Mouse (Mus musculus) E14TG2a.4 (cell line): Measurements from ENCODE around the gene Sh3bp4.

Experiments
- CTCF ChIP-seq: conservative IDR thresholded peaks from 2 replicates; pipeline ENCODE4 v1.5.1; 2014; ENCODE audit warnings: low read length
- NANOG ChIP-seq: IDR thresholded peaks from 2 replicates; pipeline ENCODE4 v1.6.1; 2014; ENCODE audit warnings: borderline replicate concordance, low read length, mixed read lengths
- POU5F1 ChIP-seq: IDR thresholded peaks from 2 replicates; pipeline ENCODE4 v1.6.1; 2014; ENCODE audit warnings: low read length, borderline replicate concordance

- TF ChIP-seq CTCF (no peak), NANOG (no peak), POU5F1 (no peak)
These were observed 32.2 kb downstream of the Sh3bp4 start for GRCm38 (mm10) chr1:89102231-89103003.
